Mouse (Mus musculus) adrenal gland, adult 8-10 months (tissue): ENCODE data around the gene Polr3e. TPM values are rescaled to one million over a fixed set of nuclear protein-coding genes. Genes with fewer than 3 reads are reported as not detected.

Experiments
- DNase-seq: peaks from one replicate; pipeline ENCODE4 v3.0.0; 2022
- total RNA-seq, 4 experiments: library from RNA; stranded (reverse); gene quantifications; 2 replicates each; pipeline ENCODE4 v1.2.4; 2022

Gene Polr3e
- total RNA-seq, 4 experiments from 2014 or later: 23.6 to 34.6 (median 27.7) TPM

DNA sequence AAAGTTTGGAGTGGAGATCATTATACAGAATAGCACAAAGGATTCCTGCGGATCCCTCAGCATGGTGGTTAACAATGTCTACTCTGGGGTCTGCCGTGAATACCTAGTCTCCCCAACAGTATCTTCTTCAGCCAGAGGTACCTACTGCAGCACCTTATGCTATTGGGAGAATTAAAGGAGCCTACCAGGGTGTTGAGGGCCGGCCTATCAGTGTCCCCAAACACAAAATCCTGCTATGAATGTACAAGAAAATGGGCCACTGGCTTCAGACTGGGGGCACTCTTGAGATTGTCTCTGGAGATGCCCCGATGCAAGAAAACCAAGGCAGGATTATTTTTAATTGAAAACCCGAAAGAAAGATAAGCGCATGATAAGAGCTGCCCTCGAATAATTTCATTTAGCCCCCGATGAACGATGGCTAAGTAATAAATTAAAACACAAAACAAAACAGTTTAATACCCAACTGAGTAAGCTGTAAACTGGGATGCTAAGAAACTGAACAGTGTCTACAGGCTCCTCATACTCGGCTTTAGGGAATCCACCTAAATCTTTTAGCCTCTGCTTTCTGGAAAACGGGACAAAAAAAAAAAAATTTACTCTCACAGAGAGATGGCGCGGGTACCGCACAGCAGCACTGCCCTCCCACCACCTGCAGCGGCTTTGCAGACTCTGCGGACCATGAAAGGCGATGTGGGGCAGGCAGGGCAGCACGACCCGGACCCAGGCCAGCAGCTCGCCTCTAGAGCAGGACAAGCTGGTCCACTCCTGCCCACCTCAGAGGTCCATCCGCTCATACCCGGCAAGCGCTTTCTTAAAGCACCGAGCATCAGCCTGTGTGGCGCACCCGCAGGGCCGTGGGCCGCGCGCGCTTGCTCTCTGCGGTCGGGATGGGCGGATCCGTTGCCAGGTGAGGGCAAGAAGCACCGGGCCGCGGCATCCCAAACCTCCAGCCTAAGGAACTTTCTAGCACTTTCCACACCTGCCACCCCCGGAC, 63.7 kb downstream of the Polr3e start:
- DNase-seq: peak; percentile 10

DNA sequence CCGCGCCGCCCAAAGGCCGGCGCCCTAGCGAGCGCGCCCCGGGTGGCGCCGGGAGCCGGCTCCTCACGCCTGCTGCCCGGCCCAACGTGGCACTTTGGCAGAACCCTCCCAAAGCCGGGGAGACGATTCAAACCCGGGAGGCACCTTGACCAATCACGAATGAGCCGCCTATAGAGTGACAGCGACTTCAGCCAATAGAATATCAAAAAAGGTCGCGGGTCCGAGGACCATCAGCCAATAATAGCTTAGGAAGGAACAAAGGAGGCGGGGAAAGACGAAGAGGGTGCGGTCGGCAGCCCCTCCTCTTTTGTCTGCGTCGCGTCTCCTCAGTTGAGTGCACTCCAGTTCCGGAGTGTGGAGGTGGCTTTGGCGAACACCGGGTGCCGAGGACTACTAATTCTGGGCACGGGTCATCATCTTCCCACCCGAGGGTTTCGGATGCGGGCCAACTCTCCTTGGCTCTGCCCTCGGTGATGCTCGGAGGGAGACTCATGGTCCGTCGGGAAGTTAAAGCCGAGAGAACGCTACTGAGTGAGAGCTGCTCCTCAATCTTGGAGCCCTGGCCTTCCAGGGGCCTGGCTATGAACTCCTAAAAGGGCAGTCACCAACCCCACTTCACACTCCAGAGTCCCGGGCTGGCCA, 64.8 kb downstream of the Polr3e start, which contains the start of the genes Cdr2 and Mfsd13b:
Cdr2 (minus strand) TSS at position 113 of the 642 bp plus-strand sequence.
Mfsd13b (plus strand) TSS at position 310 of the 642 bp plus-strand sequence.
- DNase-seq: peak; percentile 96

DNA sequence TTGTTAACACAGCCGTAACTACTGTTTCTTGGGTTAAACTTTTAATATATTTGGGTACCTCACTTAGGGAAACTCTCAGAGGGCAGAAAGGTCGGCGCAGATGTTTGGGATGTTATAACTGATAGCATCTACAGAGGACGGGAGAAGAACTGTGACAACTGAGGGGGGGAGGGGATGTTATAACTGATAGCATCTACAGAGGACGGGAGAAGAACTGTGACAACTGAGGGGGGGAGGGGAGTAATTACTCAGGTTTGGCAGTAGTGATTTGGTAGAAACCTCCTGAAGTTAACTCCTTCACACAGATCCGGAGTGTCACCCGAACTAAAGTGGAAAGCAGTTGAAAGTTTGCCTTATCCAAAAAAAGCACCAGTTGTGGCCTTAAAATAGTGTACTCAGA, 65.4 kb downstream of the Polr3e start:
- DNase-seq: no peak

DNA sequence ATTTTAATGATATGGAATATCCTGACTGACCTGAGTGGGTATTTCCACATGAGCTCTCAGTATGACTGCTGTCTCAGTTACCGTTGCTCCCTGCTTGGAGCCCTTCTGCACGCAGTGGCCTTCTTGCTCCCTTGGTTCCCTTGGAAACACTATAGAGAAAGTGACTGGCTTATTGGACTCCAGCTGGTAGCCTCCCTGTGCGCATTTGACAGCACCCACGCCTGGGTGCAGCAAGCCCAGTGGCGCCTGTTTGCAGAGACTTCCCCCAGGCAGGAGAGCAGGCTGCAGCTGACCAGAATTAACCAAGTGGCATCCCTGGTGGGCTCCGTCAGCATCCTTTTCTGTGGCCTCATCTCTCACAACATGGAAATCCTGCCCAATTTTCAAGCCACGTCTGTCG, 73.6 kb downstream of the Polr3e start:
- DNase-seq: no peak

Other genes with a start within 250 kb of the Polr3e start
- not detected for gene Pdzd9, start 247.4 kb upstream of the Polr3e start, total RNA-seq
- gene Mosmo, start 240.1 kb upstream of the Polr3e start, total RNA-seq: 10 to 100 TPM; 43.3 to 54.1 (median 52.1) TPM
- 1 to 10 TPM; 1.1 to 5.5 (median 3.3) TPM for gene Vwa3a, start 178.4 kb upstream of the Polr3e start, total RNA-seq
- gene Gm5737, start 105.4 kb upstream of the Polr3e start, total RNA-seq: not detected
- 10 to 100 TPM; 27.2 to 51.2 (median 40.8) TPM for gene Eef2k, start 74.9 kb upstream of the Polr3e start, total RNA-seq
- 10 to 100 TPM in 1 of 4 experiments, 1 to 10 TPM in 3; 4.9 to 13.0 (median 7.0) TPM for gene Cdr2, start 64.6 kb downstream of the Polr3e start, total RNA-seq
- gene Mfsd13b, start 64.8 kb downstream of the Polr3e start, total RNA-seq: under 1 TPM in 2 of 4 experiments, not detected in 2; 0.15 to 0.49 TPM
- 100 to 1,000 TPM; 104 to 126 (median 113) TPM for gene Mettl9, start 116.7 kb downstream of the Polr3e start, total RNA-seq
- 1 to 10 TPM; 2.0 to 4.3 (median 3.8) TPM for gene Igsf6, start 156.8 kb downstream of the Polr3e start, total RNA-seq
- 1 to 10 TPM in 2 of 4 experiments, under 1 TPM in 2; 0.58 to 1.3 (median 1.0) TPM for gene Otoa, start 163.9 kb downstream of the Polr3e start, total RNA-seq